Mouse (Mus musculus): ENCODE results near the gene Mtfr1l.

DNA sequence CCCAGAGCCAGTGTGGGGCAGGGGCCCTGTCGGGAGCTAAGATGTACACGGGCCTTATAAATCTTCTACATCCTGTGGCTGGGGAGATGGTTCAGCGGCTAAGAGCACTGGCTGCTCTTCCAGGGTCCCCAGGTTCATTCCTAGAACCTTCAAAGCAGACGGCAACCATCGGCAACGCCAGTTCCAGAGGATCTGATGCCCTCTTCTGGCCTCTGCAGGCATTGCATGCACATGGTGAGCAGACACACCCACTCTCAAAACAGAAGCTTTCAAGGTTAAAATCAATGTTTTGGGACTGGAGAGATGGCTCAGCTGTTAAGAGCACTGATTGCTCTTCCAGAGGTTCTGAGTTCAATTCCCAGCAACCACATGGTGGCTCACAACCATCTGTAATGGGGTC is 34.0 kb upstream of the Mtfr1l start:
- TF ChIP-seq CTCF (IDR thresholded peaks at IDR 0.05; ENCODE audit: control insufficient read depth, insufficient read depth, insufficient replicate concordance, low read depth, low read length) (peak; percentile 76; the same call in 1 of the 2 replicates), POLR2A (IDR thresholded peaks at IDR 0.05; ENCODE audit: control insufficient read depth, low read depth, low read length) (no peak)

All from testis, adult 2 months (tissue).